ENCODE assay signal across 27 mouse cellular contexts in genomic region chr15:34025396-34025795, GRCm38 (mm10).
"Had no signal": no experiment of that assay in that cellular context is flagged by ENCODE, and none has a peak within 500 bp of the region (broad histone marks: within the 10 kb centered on the region; RNA-seq: fewer than 3 reads in every experiment).

No protein-coding gene starts in this region.

- H3K27ac ChIP-seq: embryonic facial prominence, embryonic 10.5 days; embryonic facial prominence, embryonic 12.5 days; embryonic facial prominence, embryonic 13.5 days; embryonic facial prominence, embryonic 15.5 days; forebrain, embryonic 10.5 days; forebrain, embryonic 12.5 days; forebrain, embryonic 13.5 days; forebrain, embryonic 15.5 days; gastrocnemius, adult 2 months; heart, adult 2 months had no signal

- H3K4me3 ChIP-seq: embryonic facial prominence, embryonic 10.5 days; embryonic facial prominence, embryonic 12.5 days; embryonic facial prominence, embryonic 13.5 days; embryonic facial prominence, embryonic 15.5 days; erythroblast, embryonic 14.5 days; forebrain, embryonic 10.5 days; forebrain, embryonic 12.5 days; forebrain, embryonic 13.5 days; forebrain, embryonic 15.5 days; gastrocnemius, adult 2 months; heart, adult 2 months had no signal

- H3K9ac ChIP-seq: embryonic facial prominence, embryonic 12.5 days; embryonic facial prominence, embryonic 13.5 days; embryonic facial prominence, embryonic 15.5 days; forebrain, embryonic 12.5 days; forebrain, embryonic 13.5 days; forebrain, embryonic 15.5 days; forebrain, postnatal 0 days had no signal

- DNase-seq: cerebellum, adult 8-10 months; cerebellum, adult 9-10 months; cerebellum, adult 9-11 months; cerebellum, postnatal 10 days; cerebellum, postnatal 14 days; cerebellum, postnatal 25 days; cerebellum, postnatal 36 days; embryo, embryonic 11 days; forebrain, postnatal 0 days; gastrocnemius, adult 2 months; gastrocnemius, postnatal 10 days; gastrocnemius, postnatal 14 days; gastrocnemius, postnatal 25 days; gastrocnemius, postnatal 36 days; heart, adult 18-20 months; heart, adult 2 months had no signal

- H3K27me3 ChIP-seq: embryonic facial prominence, embryonic 12.5 days; embryonic facial prominence, embryonic 13.5 days; embryonic facial prominence, embryonic 15.5 days; forebrain, embryonic 12.5 days; forebrain, embryonic 13.5 days; forebrain, embryonic 15.5 days had no signal

- H3K36me3 ChIP-seq: embryonic facial prominence, embryonic 10.5 days; embryonic facial prominence, embryonic 12.5 days; embryonic facial prominence, embryonic 13.5 days; embryonic facial prominence, embryonic 15.5 days; forebrain, embryonic 10.5 days; forebrain, embryonic 12.5 days; forebrain, embryonic 15.5 days had no signal

- H3K9me3 ChIP-seq: embryonic facial prominence, embryonic 10.5 days; embryonic facial prominence, embryonic 12.5 days; embryonic facial prominence, embryonic 13.5 days; embryonic facial prominence, embryonic 15.5 days; forebrain, embryonic 10.5 days; forebrain, embryonic 12.5 days; forebrain, embryonic 13.5 days; forebrain, embryonic 15.5 days had no signal

- H3K4me2 ChIP-seq: embryonic facial prominence, embryonic 12.5 days; embryonic facial prominence, embryonic 13.5 days; embryonic facial prominence, embryonic 15.5 days; forebrain, embryonic 12.5 days; forebrain, embryonic 13.5 days; forebrain, embryonic 15.5 days had no signal

- H3K4me1 ChIP-seq: embryonic facial prominence, embryonic 10.5 days; embryonic facial prominence, embryonic 12.5 days; embryonic facial prominence, embryonic 13.5 days; embryonic facial prominence, embryonic 15.5 days; forebrain, embryonic 10.5 days; forebrain, embryonic 12.5 days; forebrain, embryonic 13.5 days; forebrain, embryonic 15.5 days had no signal

- ATAC-seq: forebrain, embryonic 13.5 days; forebrain, embryonic 14.5 days; forebrain, embryonic 15.5 days; forebrain, embryonic 16.5 days; forebrain, postnatal 0 days had no signal
